Mouse (Mus musculus) gastrocnemius, postnatal 25 days (tissue): ENCODE results near the gene Cep170. TPM values are rescaled to one million over a fixed set of nuclear protein-coding genes. Genes with fewer than 3 reads are reported as not detected.
A peak's percentile ranks its signal among the peaks of the same experiment; 100 is the strongest.

Experiments
- DNase-seq: peaks from one replicate; pipeline ENCODE4 v3.0.0; 2022
- total RNA-seq, 2 experiments: library from RNA; stranded (reverse); gene quantifications; 1 replicate in 1 of 2; 2 replicates in 1 of 2; pipeline ENCODE4 v1.2.3; 2021

Gene Cep170
- total RNA-seq, 2 experiments from 2014 or later, result 15.6 to 19.2 TPM

- DNase-seq, result no peak
These were observed 11.2 kb upstream of the Cep170 start for GRCm38 (mm10) chr1:176825084-176825483.

- DNase-seq, result no peak
These were observed 10.7 kb upstream of the Cep170 start for GRCm38 (mm10) chr1:176824611-176825010.

GRCm38 (mm10) chr1:176823889-176824288, 10.0 kb upstream of the Cep170 start:
- DNase-seq, result no peak

GRCm38 (mm10) chr1:176822949-176823348, 9.1 kb upstream of the Cep170 start:
- DNase-seq, result no peak

DNA sequence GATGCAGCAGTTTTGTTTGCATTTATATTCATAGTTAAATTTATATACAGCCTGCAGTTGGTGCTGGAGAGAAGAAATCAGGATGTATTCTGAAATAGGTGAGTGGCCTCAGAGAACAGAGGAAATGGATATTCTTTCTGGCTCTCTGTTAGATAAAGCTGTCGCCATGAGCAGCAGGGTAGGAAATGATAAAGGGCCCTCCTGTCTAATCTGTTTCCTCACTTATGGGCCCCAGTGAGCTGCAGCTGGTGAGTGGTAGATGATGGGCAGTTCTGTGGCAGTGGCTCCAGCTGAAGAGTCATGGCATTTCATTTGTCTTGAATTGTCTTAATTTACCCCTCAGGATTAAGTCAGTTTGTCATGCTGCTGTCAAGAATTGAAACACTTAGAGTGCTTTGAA, 8.1 kb upstream of the Cep170 start:
- DNase-seq, result no peak

DNA sequence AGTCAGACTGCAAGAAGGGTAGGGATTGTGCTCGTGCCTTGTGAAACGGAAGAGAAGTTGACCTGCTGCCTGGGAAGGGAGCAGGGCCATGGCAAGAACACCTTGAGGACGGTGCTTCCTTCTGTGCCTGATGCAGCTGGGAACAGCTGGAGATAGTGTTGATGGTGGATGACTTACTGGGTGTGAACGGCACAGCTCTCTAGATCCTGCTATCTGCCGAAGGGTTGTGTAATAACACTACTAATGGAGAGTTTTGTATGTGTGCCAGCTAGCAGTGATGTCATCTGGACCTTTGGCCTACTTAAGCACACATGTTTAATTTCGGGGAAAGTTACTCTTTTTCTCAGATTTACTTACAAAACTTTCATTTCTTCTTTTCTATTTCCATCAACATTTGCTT, 4.9 kb upstream of the Cep170 start:
- DNase-seq, result peak; percentile 42

GRCm38 (mm10) chr1:176818147-176818546, 4.3 kb upstream of the Cep170 start:
- DNase-seq, result no peak

- no peak for DNase-seq
These were observed 2.9 kb upstream of the Cep170 start for GRCm38 (mm10) chr1:176816728-176817127.

- DNase-seq, result peak; percentile 96
These were observed 760 bp upstream of the Cep170 start, which contains the start of gene Sdccag8 for GRCm38 (mm10) chr1:176814591-176815062. Sdccag8 (plus strand) TSS chr1:176814660.

DNA sequence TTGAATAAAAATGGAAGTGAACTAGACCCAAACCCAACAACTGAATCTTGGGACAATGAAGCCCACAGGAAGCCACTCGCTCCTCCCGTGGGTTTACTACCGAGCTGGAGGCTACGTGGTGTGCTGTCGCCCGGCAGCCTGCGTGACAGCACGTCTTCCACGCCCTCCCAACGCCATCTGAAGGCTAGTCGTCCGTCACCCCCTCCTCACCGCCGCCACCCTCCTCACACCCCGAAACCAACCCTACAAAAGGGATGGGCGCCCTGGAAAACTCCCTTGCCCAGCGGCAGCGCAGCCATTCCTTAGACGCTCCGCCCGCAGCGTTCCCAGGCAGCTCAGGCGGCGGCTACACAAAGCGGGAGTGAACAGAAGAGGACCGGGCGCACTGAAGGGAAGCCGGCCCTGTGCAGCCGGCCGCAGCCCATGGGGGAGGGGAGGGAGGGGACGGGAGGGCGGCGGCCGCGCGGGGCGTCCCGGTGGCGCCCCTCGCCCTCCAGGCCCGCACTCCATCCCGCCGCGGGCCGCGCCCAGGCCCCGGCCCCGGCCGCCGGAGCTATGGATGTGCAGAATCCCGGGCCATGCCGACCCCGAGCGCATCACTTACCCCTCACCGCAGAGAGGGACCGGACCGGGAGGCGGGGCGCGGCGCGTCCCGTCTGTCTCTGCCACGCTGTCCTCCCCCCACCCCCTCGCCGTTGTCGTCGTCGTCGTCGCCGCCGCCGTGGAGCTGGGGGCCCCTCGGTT, 403 bp downstream of the Cep170 start:
- peak; percentile 70 for DNase-seq

DNA sequence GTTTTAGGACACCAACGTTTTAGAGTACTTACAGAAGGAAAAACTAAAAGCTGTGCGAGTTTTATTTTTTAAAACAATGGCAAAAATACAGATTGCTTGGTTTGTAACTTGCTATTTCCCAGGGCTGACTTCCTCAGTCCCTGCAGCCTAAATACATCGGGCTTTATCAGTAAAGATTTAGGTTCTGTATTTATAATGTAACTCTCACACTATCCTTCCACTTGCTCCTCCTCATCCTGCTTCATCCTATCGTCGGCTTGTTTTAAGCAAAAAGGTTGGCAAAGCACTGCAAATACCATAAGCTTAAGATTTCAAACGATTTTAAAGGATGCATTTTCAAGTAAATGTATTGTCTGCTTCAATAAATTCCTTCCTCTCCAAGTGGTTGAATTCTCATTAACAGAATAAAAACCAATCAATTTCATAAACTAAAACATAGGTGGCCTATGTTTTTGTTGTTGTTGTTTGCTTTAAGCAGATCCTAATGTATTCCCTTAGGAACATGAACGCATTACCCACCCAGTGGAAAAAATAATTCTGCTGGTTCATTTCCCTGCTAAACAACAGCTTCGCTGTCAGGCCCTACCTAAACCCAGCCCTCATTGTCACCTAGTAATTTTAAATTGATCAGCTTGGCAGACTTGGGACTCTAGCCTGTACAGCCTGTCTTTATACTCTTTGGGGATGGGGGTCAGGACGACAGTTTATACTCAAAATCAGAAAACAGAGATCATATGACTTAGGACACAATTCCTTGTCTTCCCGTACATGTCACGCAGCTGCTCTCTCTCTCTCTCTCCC, 1.2 kb downstream of the Cep170 start:
- DNase-seq, result no peak

GRCm38 (mm10) chr1:176811892-176812291, 2.0 kb downstream of the Cep170 start:
- no peak for DNase-seq

DNA sequence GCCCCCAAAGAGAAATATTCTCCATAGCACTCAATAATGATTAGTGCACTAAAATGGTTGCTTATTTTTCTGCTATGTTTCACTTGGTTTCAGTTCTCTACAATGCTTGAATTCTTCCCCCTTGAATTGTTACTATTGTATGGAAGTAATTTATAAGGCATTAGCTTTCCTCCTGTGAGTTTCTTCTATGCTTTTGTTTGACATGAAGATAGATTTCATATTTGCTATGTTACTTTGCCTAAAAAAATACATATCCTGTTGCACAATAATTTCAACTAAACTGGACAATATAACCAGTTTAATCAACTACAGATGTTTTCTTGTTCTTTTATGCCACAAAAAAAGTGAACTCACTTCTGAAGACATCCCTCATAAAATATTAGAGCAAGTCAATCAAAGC, 3.7 kb downstream of the Cep170 start:
- no peak for DNase-seq

DNA sequence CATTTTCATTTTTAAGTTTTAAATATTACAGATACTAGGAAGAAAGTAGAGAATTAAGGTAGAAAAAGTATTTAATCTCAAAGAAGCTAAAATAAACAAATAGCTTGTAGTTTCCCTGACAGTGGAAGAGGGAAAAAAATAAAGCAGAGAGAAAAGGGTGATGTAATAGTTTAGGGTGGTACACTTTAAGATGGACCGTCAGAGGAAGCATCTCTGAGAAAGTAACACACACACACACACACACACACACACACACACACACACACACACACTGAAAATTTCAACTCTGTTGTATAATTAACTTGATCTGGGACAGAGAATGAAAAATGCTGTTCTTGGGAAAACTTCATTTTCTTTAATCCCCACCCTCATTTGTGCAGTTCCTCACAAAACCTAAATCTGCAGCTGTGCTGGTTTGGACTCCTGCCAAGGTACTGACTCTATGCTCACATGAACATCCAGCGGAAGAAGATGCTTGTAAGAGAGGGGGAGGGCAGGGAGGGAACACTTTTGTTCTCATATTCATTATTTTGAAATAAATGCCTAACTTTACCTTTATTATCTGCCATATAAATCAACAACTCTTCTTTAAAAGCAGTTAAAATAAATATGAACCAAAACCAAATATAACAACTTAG, 13.0 kb downstream of the Cep170 start:
- peak; percentile 58 for DNase-seq

DNA sequence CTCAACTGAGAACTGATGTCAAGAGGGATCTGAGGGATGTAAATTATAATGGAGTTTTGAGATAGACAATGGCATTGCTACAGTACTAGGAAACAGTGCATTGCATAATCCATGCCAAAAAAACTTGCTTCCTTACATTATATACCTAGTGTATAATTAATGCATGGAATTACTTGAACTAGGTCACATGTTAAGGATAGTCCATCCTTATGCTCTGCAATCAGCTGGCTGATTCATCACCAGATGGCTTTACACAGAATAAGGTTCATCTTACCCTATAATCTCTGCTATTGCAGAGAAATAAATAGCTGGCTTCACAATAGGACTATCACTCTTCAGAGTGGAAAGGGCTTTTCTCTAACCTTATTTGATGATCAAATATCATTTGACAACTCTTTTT, 15.2 kb downstream of the Cep170 start:
- DNase-seq, result no peak

DNA sequence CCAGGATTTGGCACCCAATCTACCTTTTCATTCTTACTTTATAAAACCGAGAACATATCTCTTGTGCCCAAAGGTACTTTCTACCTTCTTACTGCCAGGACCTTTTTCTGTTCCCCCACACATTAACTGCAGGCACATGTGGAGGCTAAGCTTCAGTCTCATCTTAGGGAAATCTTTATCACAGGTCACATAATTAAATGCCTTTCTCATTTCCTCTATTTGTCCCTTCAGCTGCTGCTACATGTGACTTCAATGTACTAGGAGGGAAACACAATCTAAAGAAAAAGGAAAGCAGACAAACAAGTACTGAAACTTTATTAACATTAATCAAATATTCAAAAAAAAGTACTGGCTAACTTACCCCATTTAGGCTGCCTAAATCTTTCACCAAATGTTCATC, 21.7 kb downstream of the Cep170 start:
- no peak for DNase-seq

- no peak for DNase-seq
These were observed 24.5 kb downstream of the Cep170 start for GRCm38 (mm10) chr1:176789326-176789725.

DNA sequence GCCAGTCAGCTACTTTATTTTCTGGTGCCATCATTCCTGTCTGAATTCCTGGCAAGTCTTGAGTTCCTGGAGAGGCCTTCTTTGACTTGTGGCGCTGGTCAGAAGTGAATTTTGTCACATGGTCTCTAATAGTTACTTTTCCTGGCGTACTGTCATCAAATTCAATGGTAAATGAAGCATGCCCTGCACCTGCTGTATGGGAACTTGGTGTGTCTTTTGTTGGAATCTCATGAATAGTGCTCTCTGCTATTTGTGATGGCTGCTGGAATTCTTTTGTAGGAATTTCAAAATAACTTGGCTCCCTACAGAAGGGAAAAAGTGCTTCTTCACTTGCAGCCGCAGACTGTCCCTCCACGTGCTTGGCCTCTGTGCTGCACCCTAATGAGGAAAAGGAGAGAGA, 39.3 kb downstream of the Cep170 start:
- no peak for DNase-seq

DNA sequence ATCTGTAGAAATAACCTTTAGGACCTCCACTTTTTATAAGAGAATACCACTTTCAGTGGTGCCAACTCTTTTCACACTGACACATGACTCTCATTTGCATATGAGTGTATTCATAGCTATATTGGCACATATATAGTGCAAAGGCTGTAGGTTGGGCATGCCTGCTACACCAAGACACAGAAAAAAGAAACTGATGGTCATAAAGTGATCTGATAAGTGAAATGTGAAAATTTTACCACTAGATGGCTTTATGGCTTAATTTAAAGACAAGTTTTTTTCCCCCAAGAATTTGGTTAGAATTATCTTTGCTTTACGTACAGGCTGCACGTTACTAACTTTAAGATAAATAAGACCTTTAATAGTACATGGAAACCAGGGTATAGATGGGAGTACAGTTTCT, 51.6 kb downstream of the Cep170 start:
- DNase-seq, result no peak

DNA sequence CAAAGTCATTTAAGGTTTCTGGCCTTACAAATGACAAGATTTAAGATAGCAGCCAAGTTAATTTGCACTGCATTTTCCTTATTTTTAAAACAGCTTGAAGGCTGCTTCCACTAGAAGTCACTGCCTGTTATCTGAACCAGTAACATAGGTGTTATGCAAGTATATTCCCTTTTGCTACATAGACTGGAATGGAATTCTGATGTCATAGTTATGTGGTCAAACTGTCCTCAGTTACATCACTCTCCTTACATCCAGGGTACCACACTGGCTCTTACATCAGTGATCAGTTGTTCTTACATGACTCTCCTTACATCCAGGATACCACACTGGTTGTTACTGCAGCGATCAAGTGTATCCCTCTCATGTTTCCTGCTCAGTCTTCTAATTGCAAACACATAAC, 53.2 kb downstream of the Cep170 start:
- DNase-seq, result no peak

DNA sequence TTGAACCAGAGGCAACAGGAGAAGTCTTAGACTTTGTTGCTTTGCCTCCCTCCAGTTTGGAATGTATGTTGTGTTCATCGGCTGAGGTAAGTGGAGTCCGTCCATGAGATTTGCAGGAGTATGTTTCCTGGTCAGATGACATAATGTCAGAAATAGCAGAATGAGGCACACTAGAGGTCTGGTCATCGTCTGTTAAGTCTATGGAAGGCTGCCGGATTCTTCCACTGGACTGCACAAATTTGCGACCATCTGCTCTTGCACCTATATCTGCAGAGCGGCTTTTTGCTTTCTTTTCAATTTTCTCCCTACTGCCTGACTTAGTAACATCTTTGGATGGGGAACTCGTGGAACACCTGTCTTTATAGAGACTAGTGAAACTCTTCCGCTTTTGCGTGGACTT, 58.3 kb downstream of the Cep170 start:
- no peak for DNase-seq

- no peak for DNase-seq
These were observed 59.8 kb downstream of the Cep170 start for GRCm38 (mm10) chr1:176753861-176754718.
